Comparison of ENCODE assay signal across 8 mouse cellular contexts in genomic region chr11:100983125-100983777, GRCm38 (mm10). TPM values are rescaled to one million over a fixed set of nuclear protein-coding genes. Genes with fewer than 3 reads are reported as not detected.
DNase-seq lines count a peak whose midpoint lies in the region; ATAC-seq and TF ChIP-seq lines count a peak whose summit lies in the region.

No protein-coding gene starts in this region.

- peak; percentile 86 for DNase-seq in forebrain, embryonic 10.5 days (ENCODE audit: extremely low spot score, low spot score)
- peak; percentile 89 to 93 for DNase-seq in heart, postnatal 10 days
- DNase-seq in kidney, postnatal 36 days, result peak; percentile 79 to 94
- peak; percentile 87 for DNase-seq in lung, adult 2 months
- DNase-seq in testis, postnatal 14 days (ENCODE audit: low spot score), result peak; percentile 76

- WGBS in forebrain, embryonic 10.5 days, result 6% methylated on average over 20 of the region's 20 CpGs
- 2% methylated on average over 20 of the region's 20 CpGs for WGBS in lung, adult 2 months
- WGBS in neural tube, embryonic 15.5 days, result 3% methylated on average over 20 of the region's 20 CpGs

- H3K27ac ChIP-seq in brown adipose tissue, adult 24 weeks (replicated peaks; ENCODE audit: low read depth, low read length), result peak overlapping the region; percentile 69
- H3K27ac ChIP-seq in forebrain, embryonic 10.5 days, result no peak overlapping the region
- no peak overlapping the region for H3K27ac ChIP-seq in neural tube, embryonic 15.5 days (replicated peaks)

- no peaks in the 10 kb centered on the region for H3K36me3 ChIP-seq in forebrain, embryonic 10.5 days (replicated peaks)
- H3K36me3 ChIP-seq in neural tube, embryonic 15.5 days, result no peaks in the 10 kb centered on the region

- intact Hi-C loops in heart, postnatal 10 days (cut with DNase I), result loop anchor here (1.0 to 5.0 kb wide), 4 partner anchors 26 to 199 kb away; partner anchors contain the start of gene Atp6v0a1

- H3K4me2 ChIP-seq in neural tube, embryonic 15.5 days, result peak overlapping the region; percentile 67

- peaks cover 15% of the 10 kb centered on the region; the same call in 1 of the 2 replicates for H3K4me1 ChIP-seq in brown adipose tissue, adult 24 weeks (ENCODE audit: control insufficient read depth, insufficient read depth, insufficient read length, low read length)
- H3K4me1 ChIP-seq in forebrain, embryonic 10.5 days, result peaks cover 9% of the 10 kb centered on the region
- peaks cover 12% of the 10 kb centered on the region for H3K4me1 ChIP-seq in lung, adult 2 months (ENCODE audit: control insufficient read depth, insufficient read depth, low read length)
- peaks cover 5% of the 10 kb centered on the region; the same call in 1 of the 2 replicates for H3K4me1 ChIP-seq in neural tube, embryonic 15.5 days

- peak; percentile 93 for TF ChIP-seq CTCF in lung, adult 2 months (IDR thresholded peaks at IDR 0.05; ENCODE audit: insufficient read depth, low read length)

- TF ChIP-seq POLR2A in lung, adult 2 months (IDR thresholded peaks at IDR 0.05; ENCODE audit: borderline replicate concordance, extremely low read depth, low read depth, low read length), result no peak

- peaks cover 35% of the 10 kb centered on the region for H3K27me3 ChIP-seq in forebrain, embryonic 10.5 days (ENCODE audit: poor library complexity, severe bottlenecking)
- H3K27me3 ChIP-seq in neural tube, embryonic 15.5 days (replicated peaks), result peaks cover 6% of the 10 kb centered on the region; the same call in 1 of the 2 replicates

- ATAC-seq in CD4-positive, CD25-positive, alpha-beta regulatory T cell, adult 4 months, result peak; percentile 72
- peak; percentile 74 for ATAC-seq in neural tube, embryonic 15.5 days (ENCODE audit: low FRiP score)

- no peaks in the 10 kb centered on the region for H3K9me3 ChIP-seq in forebrain, embryonic 10.5 days
- H3K9me3 ChIP-seq in neural tube, embryonic 15.5 days (replicated peaks), result no peaks in the 10 kb centered on the region

- peak overlapping the region; percentile 47 for H3K9ac ChIP-seq in neural tube, embryonic 15.5 days (replicated peaks)

- H3K4me3 ChIP-seq in brown adipose tissue, adult 24 weeks (ENCODE audit: insufficient read depth, low read depth, low read length), result peak overlapping the region; percentile 64
- peak overlapping the region; percentile 48 for H3K4me3 ChIP-seq in forebrain, embryonic 10.5 days
- peak overlapping the region; percentile 46 for H3K4me3 ChIP-seq in lung, adult 2 months (replicated peaks; ENCODE audit: extremely low read depth, low read depth, low read length)
- H3K4me3 ChIP-seq in neural tube, embryonic 15.5 days (replicated peaks), result peak overlapping the region; percentile 37

RNA-seq across cellular contexts. Expression of gene Cavin1, which starts 12.6 kb away (rescaled TPM):
- polyA plus RNA-seq in CD4-positive, CD25-positive, alpha-beta regulatory T cell, adult 4 months (2017; shearing (Covaris generic)), result 1 to 10 TPM; 1.8 to 3.1 TPM
- 242 and 279 TPM in 2 replicates for polyA plus RNA-seq in brown adipose tissue, adult 24 weeks (2012; ENCODE audit: insufficient read depth, insufficient read length, missing spikeins)
- polyA plus RNA-seq in forebrain, embryonic 10.5 days (2016; fragmentation: Nextera tagmentation; extraction: Ambion mirVana), result 16.1 and 16.6 TPM in 2 replicates
- total RNA-seq in heart, postnatal 10 days (2021), result 100 to 1,000 TPM; 462 to 471 TPM
- 270 and 280 TPM in 2 replicates for polyA plus RNA-seq in lung, adult 2 months (2012; rRNA removed)
- polyA plus RNA-seq in neural tube, embryonic 15.5 days (2015; fragmentation: Nextera tagmentation; extraction: Ambion mirVana), result 45.6 and 73.4 TPM in 2 replicates

RNA-seq across cellular contexts. Expression of gene Atp6v0a1, which starts 26.0 kb away (rescaled TPM):
- polyA plus RNA-seq in CD4-positive, CD25-positive, alpha-beta regulatory T cell, adult 4 months (2017; shearing (Covaris generic)), result 10 to 100 TPM in 1 of 2 experiments, 1 to 10 TPM in 1; 7.0 to 15.7 TPM
- 26.1 and 26.7 TPM in 2 replicates for polyA plus RNA-seq in brown adipose tissue, adult 24 weeks (2012; ENCODE audit: insufficient read depth, insufficient read length, missing spikeins)
- polyA plus RNA-seq in forebrain, embryonic 10.5 days (2016; fragmentation: Nextera tagmentation; extraction: Ambion mirVana), result 34.5 and 36.9 TPM in 2 replicates
- total RNA-seq in heart, postnatal 10 days (2021), result 10 to 100 TPM; 89.6 to 93.8 TPM
- polyA plus RNA-seq in lung, adult 2 months (2012; rRNA removed), result 81.9 and 102 TPM in 2 replicates
- 150 and 167 TPM in 2 replicates for polyA plus RNA-seq in neural tube, embryonic 15.5 days (2015; fragmentation: Nextera tagmentation; extraction: Ambion mirVana)

RNA-seq across cellular contexts. Expression of gene Stat3, which starts 43.9 kb away (rescaled TPM):
- polyA plus RNA-seq in CD4-positive, CD25-positive, alpha-beta regulatory T cell, adult 4 months (2017; shearing (Covaris generic)), result 100 to 1,000 TPM; 105 to 122 TPM
- polyA plus RNA-seq in brown adipose tissue, adult 24 weeks (2012; ENCODE audit: insufficient read depth, insufficient read length, missing spikeins), result 18.8 and 20.9 TPM in 2 replicates
- polyA plus RNA-seq in forebrain, embryonic 10.5 days (2016; fragmentation: Nextera tagmentation; extraction: Ambion mirVana), result 15.0 and 15.6 TPM in 2 replicates
- total RNA-seq in heart, postnatal 10 days (2021), result 100 to 1,000 TPM; 110 to 117 TPM
- polyA plus RNA-seq in lung, adult 2 months (2012; rRNA removed), result 115 and 147 TPM in 2 replicates
- polyA plus RNA-seq in neural tube, embryonic 15.5 days (2015; fragmentation: Nextera tagmentation; extraction: Ambion mirVana), result 57.9 and 66.9 TPM in 2 replicates
